Mouse (Mus musculus) regulatory T cell (primary cell): ENCODE data around the gene Fam166b.

Experiments used
- in situ Hi-C: fragments of 300-600 bp; cut with MboI, MseI; formaldehyde crosslinking; loops from one replicate; pipeline ENCODE4 v1.15.1; 2025; ENCODE audit warnings: high pct_unique_total_duplicates

Gene Fam166b

DNA sequence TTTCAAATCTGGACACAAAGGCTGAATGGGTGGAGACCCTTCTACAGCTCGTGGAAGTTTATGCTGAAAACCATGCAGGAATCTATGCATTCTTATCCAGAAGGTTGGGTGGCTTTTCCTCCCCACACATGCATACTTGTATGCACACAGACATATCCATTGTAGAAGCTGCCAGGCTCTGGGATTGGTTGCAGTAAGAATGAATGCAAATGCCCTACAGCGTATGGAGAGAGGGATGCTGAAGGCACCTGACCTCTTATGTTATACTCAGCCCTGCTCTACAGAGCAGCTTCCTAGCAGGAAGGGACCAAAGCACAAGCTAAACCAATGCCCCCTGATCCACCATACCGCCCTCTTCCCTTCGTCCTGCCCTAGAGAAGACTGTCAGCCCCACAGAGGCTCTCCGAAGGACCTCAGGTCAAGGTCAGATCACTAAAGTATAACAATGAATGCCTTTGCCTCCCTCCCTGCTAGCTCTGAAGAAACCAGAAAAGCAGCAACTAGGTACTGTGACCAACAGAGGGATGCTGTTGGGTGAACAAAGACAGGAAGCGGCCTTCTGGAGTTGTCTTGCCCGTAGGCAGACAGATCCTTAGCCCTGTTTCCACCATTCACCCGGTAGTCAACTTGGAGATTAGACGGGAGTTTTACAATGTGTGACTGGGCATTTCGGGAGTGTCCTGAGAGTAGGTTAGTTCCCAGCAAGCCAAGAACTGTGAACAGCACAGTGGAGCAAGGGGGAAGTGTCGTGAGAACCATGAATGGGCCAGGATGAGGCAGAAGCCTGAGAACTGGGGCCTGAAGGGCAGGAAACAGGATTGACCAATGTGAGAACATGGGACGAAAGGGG is 21.6 kb downstream of the Fam166b start:
- in situ Hi-C loops = no loop called here

DNA sequence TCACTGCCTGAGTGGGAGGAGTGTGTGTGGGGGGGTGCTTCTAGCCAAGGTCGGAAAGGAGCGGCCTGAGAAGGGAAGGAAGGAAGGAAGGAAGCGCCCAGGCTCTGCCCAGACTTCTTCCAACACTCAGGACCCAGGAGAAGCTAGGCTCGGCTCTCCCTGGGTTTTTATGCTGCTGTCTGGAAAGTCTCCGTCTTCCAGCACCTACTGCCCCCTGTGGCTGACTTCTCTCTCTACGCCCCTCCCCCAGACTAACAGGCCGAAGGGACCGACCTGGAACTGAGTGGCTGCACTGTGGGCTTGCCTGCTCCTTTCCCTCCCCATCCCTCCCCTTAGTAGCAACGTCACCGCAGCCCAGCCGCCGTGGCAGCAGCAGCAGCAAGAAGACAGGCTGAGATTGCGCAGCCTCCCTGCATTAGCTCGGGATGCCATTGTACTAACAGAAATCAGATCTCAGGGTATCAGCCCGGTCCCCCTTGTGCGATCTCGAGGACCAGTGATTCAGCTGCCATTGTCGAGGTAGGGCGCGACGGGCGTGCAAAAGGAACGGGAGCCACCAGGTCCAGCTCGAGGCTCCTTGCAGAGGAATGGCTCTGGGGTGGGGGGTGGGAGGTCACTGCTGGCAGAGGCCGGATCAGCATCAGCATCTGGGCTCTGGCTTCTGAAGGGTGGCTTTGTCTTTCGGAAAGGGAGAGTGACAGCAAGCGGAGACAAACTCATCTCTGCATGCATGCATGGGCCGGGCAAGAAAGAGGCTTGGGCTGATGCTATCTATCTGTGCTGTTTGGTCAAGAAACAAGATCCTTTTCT is 22.6 kb downstream of the Fam166b start:
- in situ Hi-C loops = no loop called here

- in situ Hi-C loops = no loop called here
Measured at GRCm38 (mm10) chr4:43404697-43405096, 24.2 kb downstream of the Fam166b start.

GRCm38 (mm10) chr4:43402212-43402611 is 26.7 kb downstream of the Fam166b start:
- in situ Hi-C loops = no loop called here

- in situ Hi-C loops = no loop called here
Measured at GRCm38 (mm10) chr4:43401486-43401885, 27.4 kb downstream of the Fam166b start.

- in situ Hi-C loops = no loop called here
Measured at GRCm38 (mm10) chr4:43400976-43401375, 28.0 kb downstream of the Fam166b start.

DNA sequence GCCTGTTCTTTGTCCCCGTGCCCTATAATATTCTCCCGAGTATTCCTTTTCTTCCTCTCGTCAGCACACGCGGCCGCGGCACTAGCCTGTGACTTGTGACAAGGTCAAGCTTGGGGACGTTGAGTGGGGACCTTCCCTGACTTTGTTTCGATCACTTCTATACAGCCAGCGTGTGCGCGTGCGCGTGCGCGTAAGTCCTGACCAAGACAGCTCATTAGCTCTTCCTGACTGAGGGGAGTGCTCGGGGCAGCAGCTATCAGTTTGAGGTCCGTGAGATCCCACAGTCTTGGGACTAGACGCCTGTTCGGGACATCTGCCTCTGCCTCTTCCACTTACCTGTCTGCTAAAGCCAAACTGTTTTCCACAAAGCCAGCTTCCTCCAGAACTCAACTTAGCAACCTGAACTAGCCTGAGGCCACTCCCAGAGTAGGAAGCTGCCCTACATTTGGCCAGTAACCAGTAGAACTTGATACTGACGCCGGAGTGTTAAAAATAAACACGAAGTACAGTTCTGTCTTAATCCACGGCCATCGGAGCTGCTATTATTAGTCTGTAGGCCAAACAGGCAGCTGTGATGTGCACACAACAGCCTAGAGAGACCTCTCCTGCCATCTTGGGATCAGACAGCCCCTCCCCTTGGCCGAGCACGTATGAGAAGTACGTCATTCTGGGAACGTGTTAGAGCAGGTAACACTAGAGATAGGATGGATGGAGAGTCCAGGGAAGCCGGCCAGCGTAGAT is 29.4 kb downstream of the Fam166b start:
- in situ Hi-C loops = no loop called here

DNA sequence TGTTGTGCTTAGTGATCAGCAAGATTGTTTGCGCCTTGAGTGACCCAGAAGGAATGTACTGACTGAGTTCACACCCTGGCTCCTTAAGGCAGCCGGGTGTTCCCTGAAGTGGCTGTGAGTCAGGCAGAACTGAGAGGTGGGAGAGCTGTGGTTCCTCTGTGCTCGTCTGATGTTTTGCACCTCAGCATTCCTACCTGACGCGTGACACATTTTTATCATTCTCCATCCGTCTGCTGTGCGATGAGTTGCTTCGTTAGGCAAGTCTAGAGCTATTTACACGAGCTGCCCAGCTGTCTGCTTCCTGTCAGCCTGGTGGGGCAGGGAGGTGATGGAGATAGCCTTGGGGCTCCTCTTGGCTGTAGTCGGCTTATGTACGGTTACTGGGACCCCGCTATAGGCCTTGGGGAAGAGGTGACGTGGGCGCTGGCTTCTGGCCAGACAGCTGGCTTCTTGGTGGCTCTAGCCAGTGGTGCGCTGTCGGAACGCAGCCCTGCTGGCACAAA is 30.1 kb downstream of the Fam166b start:
- in situ Hi-C loops = no loop called here

DNA sequence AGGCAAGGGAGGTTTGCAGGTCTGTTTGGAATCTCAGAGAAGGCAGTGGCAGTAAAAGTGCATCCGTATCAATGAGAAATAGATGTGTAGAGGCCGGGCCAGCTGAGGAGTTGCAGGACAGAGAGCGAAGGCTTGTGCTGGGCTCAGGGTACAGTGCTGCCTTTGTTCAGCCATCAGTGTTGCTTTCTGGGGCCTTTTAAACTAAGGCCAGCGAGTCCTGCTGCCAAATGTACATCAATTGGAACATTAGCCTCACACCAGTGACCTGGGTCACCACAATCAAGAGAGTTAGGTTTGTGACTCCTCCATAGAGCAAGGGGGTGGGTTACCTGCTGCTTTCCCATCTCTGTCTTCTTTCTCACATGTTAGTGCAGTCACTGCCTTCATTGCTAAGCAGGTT is 30.9 kb downstream of the Fam166b start:
- in situ Hi-C loops = no loop called here

GRCm38 (mm10) chr4:43396381-43396780 is 32.6 kb downstream of the Fam166b start:
- in situ Hi-C loops = no loop called here

- in situ Hi-C loops = no loop called here
Measured at GRCm38 (mm10) chr4:43395836-43396235, 33.1 kb downstream of the Fam166b start.

DNA sequence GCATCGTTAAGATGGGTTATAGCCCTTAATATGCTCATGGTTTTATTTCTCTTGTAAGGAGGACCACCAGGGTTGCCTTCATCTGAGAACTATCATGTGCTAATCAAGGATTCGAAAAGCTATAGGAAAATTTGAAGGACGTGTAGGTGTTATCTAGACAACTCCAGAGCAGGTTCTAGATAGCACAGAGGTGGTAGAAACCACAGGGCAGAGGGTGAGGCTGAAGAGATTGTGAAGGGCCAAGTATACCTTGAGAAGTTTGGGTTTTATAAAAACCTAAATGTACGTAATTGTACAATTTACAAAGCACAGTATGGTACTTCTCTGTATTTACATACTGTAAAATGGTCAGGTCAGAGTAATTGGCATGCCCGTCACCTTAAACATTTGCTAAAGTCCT is 33.8 kb downstream of the Fam166b start:
- in situ Hi-C loops = no loop called here

GRCm38 (mm10) chr4:43394345-43394891 is 34.5 kb downstream of the Fam166b start:
- in situ Hi-C loops = no loop called here

GRCm38 (mm10) chr4:43391521-43392050 is 37.3 kb downstream of the Fam166b start:
- in situ Hi-C loops = no loop called here

DNA sequence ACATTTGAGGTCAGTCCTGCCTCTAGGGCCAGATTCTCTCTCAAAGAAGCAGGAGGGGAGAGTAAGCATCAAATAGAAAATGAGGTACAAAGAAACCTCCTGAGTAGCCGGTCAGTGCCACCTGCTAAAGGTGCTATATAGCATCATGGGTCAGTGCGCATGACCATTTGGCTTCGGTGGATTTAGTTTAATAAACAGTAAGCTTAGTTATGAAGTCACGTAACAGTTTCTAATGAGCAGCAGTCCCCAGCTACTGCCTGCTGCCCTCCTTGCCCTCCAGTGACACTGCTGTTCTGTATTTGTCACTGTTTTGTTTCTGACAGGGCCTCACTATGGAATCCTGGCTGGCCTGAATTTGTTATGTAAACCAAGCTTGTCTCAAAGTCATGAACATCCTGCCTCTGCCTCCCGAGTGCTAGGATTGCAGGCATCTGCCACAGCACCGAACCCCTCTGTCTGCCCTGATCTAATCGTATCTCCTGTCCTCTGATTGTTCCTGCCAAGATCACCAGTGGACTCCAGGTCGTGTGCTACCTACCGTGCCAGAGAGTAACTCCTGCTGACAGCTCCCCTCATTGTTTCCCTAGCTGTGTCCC is 39.0 kb downstream of the Fam166b start:
- in situ Hi-C loops = no loop called here

DNA sequence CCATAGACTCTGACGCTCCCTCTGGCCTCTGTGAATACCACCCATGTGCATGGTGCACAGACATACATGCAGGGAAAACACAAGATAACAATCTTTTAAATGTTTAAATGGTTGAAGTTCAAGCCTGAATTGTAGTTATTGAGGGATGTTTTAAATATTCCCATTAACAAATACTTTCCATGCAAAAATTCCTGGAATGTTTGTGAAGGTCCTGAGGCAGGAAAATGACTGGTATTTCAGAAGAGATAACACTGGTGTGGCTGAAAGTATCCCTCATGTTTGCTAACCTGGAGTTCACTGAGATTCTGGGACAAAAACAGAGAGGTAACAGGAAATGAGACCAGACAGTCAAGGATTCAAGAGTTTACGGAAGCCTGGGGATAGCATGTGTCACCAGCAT is 39.5 kb downstream of the Fam166b start:
- in situ Hi-C loops = no loop called here

GRCm38 (mm10) chr4:43386932-43387331 is 42.0 kb downstream of the Fam166b start:
- in situ Hi-C loops = no loop called here

- in situ Hi-C loops = no loop called here
Measured at GRCm38 (mm10) chr4:43384541-43384940, 44.4 kb downstream of the Fam166b start.

DNA sequence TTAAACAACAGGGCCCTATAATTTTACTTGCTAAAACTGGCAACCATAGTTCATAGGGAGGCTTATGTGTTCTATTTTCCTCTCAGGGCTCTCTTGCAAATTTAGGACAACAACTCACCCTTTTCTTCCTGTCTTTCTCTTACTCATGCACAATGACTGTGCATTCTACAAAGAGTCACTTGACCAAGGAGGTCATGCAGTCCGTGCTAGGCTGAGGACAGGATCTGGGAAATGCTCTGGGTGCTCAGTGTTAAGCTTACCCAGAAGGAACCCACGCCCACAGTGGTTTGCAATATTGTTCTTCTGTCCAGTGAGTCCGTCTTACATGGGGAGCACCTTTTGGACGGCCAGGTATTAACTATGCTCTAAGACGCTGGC is 44.9 kb downstream of the Fam166b start:
- in situ Hi-C loops = no loop called here

GRCm38 (mm10) chr4:43383246-43384082 is 45.5 kb downstream of the Fam166b start:
- in situ Hi-C loops = no loop called here
